Mouse (Mus musculus): ENCODE measurements around the gene Per1. TPM values are rescaled to one million over a fixed set of nuclear protein-coding genes. Genes with fewer than 3 reads are reported as not detected.

Gene Per1
- polyA plus RNA-seq, 1 experiment from 2014 or later = 13.4 TPM

- Histone ChIP-seq H3K27me3 (replicated peaks; ENCODE audit: control insufficient read depth, insufficient read depth, low read length) (0 out of 2 replicates have a peak, but pooled peaks cover 6% of the 10 kb centered on the region), H3K27ac (ENCODE audit: low read depth) (no peak overlapping the region), H3K4me3 (ENCODE audit: low read depth, low read length) (peak overlapping the region; percentile 62), H3K9me3 (ENCODE audit: control insufficient read depth, low read length) (no peaks in the 10 kb centered on the region), H3K36me3 (ENCODE audit: control insufficient read depth, insufficient read depth, low read length) (peaks cover 29% of the 10 kb centered on the region), H3K9ac (ENCODE audit: low read length) (peak overlapping the region; percentile 53), H3K4me1 (replicated peaks; ENCODE audit: control insufficient read depth, insufficient read depth, low read length) (peaks cover 6% of the 10 kb centered on the region; the same call in 1 of the 2 replicates), H3K4me2 (ENCODE audit: low read length) (peak overlapping the region; percentile 61)
- no peak for ATAC-seq (replicated peaks; ENCODE audit: low FRiP score, low TSS enrichment, low read depth)
- peak; percentile 59 for DNase-seq (ENCODE audit: low spot score)
- WGBS = 5% methylated on average over 21 of the region's 21 CpGs
Observed at GRCm38 (mm10) chr11:69111051-69111810, 16.2 kb downstream of the Per1 start.

- Histone ChIP-seq H3K4me2 (ENCODE audit: low read length) (peak overlapping the region; percentile 61), H3K4me3 (ENCODE audit: low read depth, low read length) (no peak overlapping the region), H3K9me3 (ENCODE audit: control insufficient read depth, low read length) (no peaks in the 10 kb centered on the region), H3K4me1 (replicated peaks; ENCODE audit: control insufficient read depth, insufficient read depth, low read length) (peaks cover 6% of the 10 kb centered on the region; the same call in 1 of the 2 replicates), H3K27ac (ENCODE audit: low read depth) (no peak overlapping the region), H3K9ac (ENCODE audit: low read length) (no peak overlapping the region), H3K36me3 (ENCODE audit: control insufficient read depth, insufficient read depth, low read length) (peaks cover 25% of the 10 kb centered on the region), H3K27me3 (replicated peaks; ENCODE audit: control insufficient read depth, insufficient read depth, low read length) (0 out of 2 replicates have a peak, but pooled peaks cover 6% of the 10 kb centered on the region)
- WGBS = 60% methylated on average over 4 of the region's 4 CpGs
- DNase-seq (ENCODE audit: low spot score) (no peak), ATAC-seq (replicated peaks; ENCODE audit: low FRiP score, low TSS enrichment, low read depth) (no peak)
Observed at GRCm38 (mm10) chr11:69111865-69112264, 16.8 kb downstream of the Per1 start.

- Histone ChIP-seq H3K4me2 (ENCODE audit: low read length) (no peak overlapping the region), H3K4me1 (replicated peaks; ENCODE audit: control insufficient read depth, insufficient read depth, low read length) (peaks cover 11% of the 10 kb centered on the region), H3K27ac (ENCODE audit: low read depth) (no peak overlapping the region), H3K9ac (ENCODE audit: low read length) (no peak overlapping the region), H3K36me3 (ENCODE audit: control insufficient read depth, insufficient read depth, low read length) (peaks cover 3% of the 10 kb centered on the region; the same call in 1 of the 2 replicates), H3K27me3 (replicated peaks; ENCODE audit: control insufficient read depth, insufficient read depth, low read length) (0 out of 2 replicates have a peak, but pooled peaks cover 6% of the 10 kb centered on the region), H3K4me3 (ENCODE audit: low read depth, low read length) (no peak overlapping the region), H3K9me3 (ENCODE audit: control insufficient read depth, low read length) (no peaks in the 10 kb centered on the region)
- DNase-seq (ENCODE audit: low spot score) (no peak), ATAC-seq (replicated peaks; ENCODE audit: low FRiP score, low TSS enrichment, low read depth) (no peak)
- 68% methylated on average over 3 of the region's 3 CpGs for WGBS
Observed at GRCm38 (mm10) chr11:69114018-69114417, 19.0 kb downstream of the Per1 start.

- no peak overlapping the region for H3K4me2 ChIP-seq (ENCODE audit: low read length)
- no peak overlapping the region for H3K27ac ChIP-seq (ENCODE audit: low read depth)
- H3K27me3 ChIP-seq (replicated peaks; ENCODE audit: control insufficient read depth, insufficient read depth, low read length) = 0 out of 2 replicates have a peak, but pooled peaks cover 6% of the 10 kb centered on the region
- no peak overlapping the region for H3K4me3 ChIP-seq (ENCODE audit: low read depth, low read length)
- H3K9me3 ChIP-seq (ENCODE audit: control insufficient read depth, low read length) = no peaks in the 10 kb centered on the region
- DNase-seq (ENCODE audit: low spot score) = no peak
- no peak for ATAC-seq (replicated peaks; ENCODE audit: low FRiP score, low TSS enrichment, low read depth)
- peaks cover 17% of the 10 kb centered on the region for H3K4me1 ChIP-seq (replicated peaks; ENCODE audit: control insufficient read depth, insufficient read depth, low read length)
- H3K9ac ChIP-seq (ENCODE audit: low read length) = no peak overlapping the region
- H3K36me3 ChIP-seq (ENCODE audit: control insufficient read depth, insufficient read depth, low read length) = no peaks in the 10 kb centered on the region
- 89% methylated on average over 3 of the region's 3 CpGs for WGBS
Observed at GRCm38 (mm10) chr11:69114621-69115020, 19.6 kb downstream of the Per1 start.

GRCm38 (mm10) chr11:69116843-69117242, 21.8 kb downstream of the Per1 start:
- H3K9me3 ChIP-seq (ENCODE audit: control insufficient read depth, low read length) = no peaks in the 10 kb centered on the region
- WGBS = 48% methylated on average over 5 of the region's 5 CpGs
- no peak overlapping the region for H3K27ac ChIP-seq (ENCODE audit: low read depth)
- H3K4me2 ChIP-seq (ENCODE audit: low read length) = peak overlapping the region; percentile 94
- ATAC-seq (replicated peaks; ENCODE audit: low FRiP score, low TSS enrichment, low read depth) (no peak), DNase-seq (ENCODE audit: low spot score) (no peak)
- 0 out of 2 replicates have a peak, but pooled peaks cover 8% of the 10 kb centered on the region for H3K27me3 ChIP-seq (replicated peaks; ENCODE audit: control insufficient read depth, insufficient read depth, low read length)
- H3K4me3 ChIP-seq (ENCODE audit: low read depth, low read length) = 0 out of 2 replicates have a peak overlapping the region, but pooled peaks have one; percentile 82
- no peaks in the 10 kb centered on the region for H3K36me3 ChIP-seq (ENCODE audit: control insufficient read depth, insufficient read depth, low read length)
- H3K4me1 ChIP-seq (replicated peaks; ENCODE audit: control insufficient read depth, insufficient read depth, low read length) = peaks cover 29% of the 10 kb centered on the region
- no peak overlapping the region for H3K9ac ChIP-seq (ENCODE audit: low read length)

GRCm38 (mm10) chr11:69117737-69118695, 23.0 kb downstream of the Per1 start:
- Histone ChIP-seq H3K27ac (ENCODE audit: low read depth) (peak overlapping the region; percentile 75), H3K4me2 (ENCODE audit: low read length) (peak overlapping the region; percentile 94), H3K4me3 (ENCODE audit: low read depth, low read length) (peak overlapping the region; percentile 82), H3K4me1 (replicated peaks; ENCODE audit: control insufficient read depth, insufficient read depth, low read length) (peaks cover 26% of the 10 kb centered on the region), H3K9ac (ENCODE audit: low read length) (peak overlapping the region; percentile 65), H3K36me3 (ENCODE audit: control insufficient read depth, insufficient read depth, low read length) (no peaks in the 10 kb centered on the region), H3K9me3 (ENCODE audit: control insufficient read depth, low read length) (no peaks in the 10 kb centered on the region), H3K27me3 (replicated peaks; ENCODE audit: control insufficient read depth, insufficient read depth, low read length) (0 out of 2 replicates have a peak, but pooled peaks cover 7% of the 10 kb centered on the region)
- peak; percentile 13; the same call in 1 of the 2 replicates for ATAC-seq (replicated peaks; ENCODE audit: low FRiP score, low TSS enrichment, low read depth)
- peak; percentile 90 for DNase-seq (ENCODE audit: low spot score)
- WGBS = under 1% methylated on average over 45 of the region's 45 CpGs

- Histone ChIP-seq H3K4me3 (ENCODE audit: low read depth, low read length) (peak overlapping the region; percentile 82), H3K4me2 (ENCODE audit: low read length) (peak overlapping the region; percentile 94), H3K9ac (ENCODE audit: low read length) (no peak overlapping the region), H3K27ac (ENCODE audit: low read depth) (peak overlapping the region; percentile 75; the same call in 1 of the 2 replicates), H3K4me1 (replicated peaks; ENCODE audit: control insufficient read depth, insufficient read depth, low read length) (peaks cover 26% of the 10 kb centered on the region), H3K27me3 (replicated peaks; ENCODE audit: control insufficient read depth, insufficient read depth, low read length) (0 out of 2 replicates have a peak, but pooled peaks cover 7% of the 10 kb centered on the region), H3K9me3 (ENCODE audit: control insufficient read depth, low read length) (no peaks in the 10 kb centered on the region), H3K36me3 (ENCODE audit: control insufficient read depth, insufficient read depth, low read length) (no peaks in the 10 kb centered on the region)
- under 1% methylated on average over 15 of the region's 15 CpGs for WGBS
- DNase-seq (ENCODE audit: low spot score) = peak; percentile 100
- ATAC-seq (replicated peaks; ENCODE audit: low FRiP score, low TSS enrichment, low read depth) = no peak; the same call in 1 of the 2 replicates
Observed at GRCm38 (mm10) chr11:69118765-69119164, 23.7 kb downstream of the Per1 start.

GRCm38 (mm10) chr11:69119446-69120155, 24.6 kb downstream of the Per1 start:
- no peak for DNase-seq (ENCODE audit: low spot score)
- Histone ChIP-seq H3K4me1 (replicated peaks; ENCODE audit: control insufficient read depth, insufficient read depth, low read length) (peaks cover 26% of the 10 kb centered on the region), H3K36me3 (ENCODE audit: control insufficient read depth, insufficient read depth, low read length) (no peaks in the 10 kb centered on the region), H3K9ac (ENCODE audit: low read length) (no peak overlapping the region), H3K9me3 (ENCODE audit: control insufficient read depth, low read length) (no peaks in the 10 kb centered on the region), H3K27ac (ENCODE audit: low read depth) (no peak overlapping the region), H3K4me2 (ENCODE audit: low read length) (peak overlapping the region; percentile 94), H3K4me3 (ENCODE audit: low read depth, low read length) (peak overlapping the region; percentile 82), H3K27me3 (replicated peaks; ENCODE audit: control insufficient read depth, insufficient read depth, low read length) (0 out of 2 replicates have a peak, but pooled peaks cover 4% of the 10 kb centered on the region)
- ATAC-seq (replicated peaks; ENCODE audit: low FRiP score, low TSS enrichment, low read depth) = no peak
- WGBS = 40% methylated on average over 14 of the region's 14 CpGs
